Mouse (Mus musculus) adrenal gland, adult 8-10 months (tissue): ENCODE data around the gene Mrpl55. TPM values are rescaled to one million over a fixed set of nuclear protein-coding genes. Genes with fewer than 3 reads are reported as not detected.
A peak's percentile ranks its signal among the peaks of the same experiment; 100 is the strongest.
"Not testable (repeated sequence)": the region's sequence is repeated elsewhere in the genome, so short reads cannot be mapped to it uniquely, and the experiment has no call there.

Experiments used
- DNase-seq: peaks from one replicate; pipeline ENCODE4 v3.0.0; 2022
- total RNA-seq, 4 experiments: library from RNA; stranded (reverse); gene quantifications; 2 replicates each; pipeline ENCODE4 v1.2.4; 2022

The Mrpl55 gene
- total RNA-seq, 4 experiments from 2014 or later = 46.0 to 53.6 (median 47.1) TPM

- DNase-seq = no peak
Measured at GRCm38 (mm10) chr11:59192059-59192386, 10.3 kb upstream of the Mrpl55 start, which contains the start of gene Guk1. TSS of gene Guk1 (minus strand) at chr11:59192212.

- no peak for DNase-seq
Measured at GRCm38 (mm10) chr11:59196230-59196629, 6.1 kb upstream of the Mrpl55 start.

- no peak for DNase-seq
Measured at GRCm38 (mm10) chr11:59201216-59202002, 877 bp upstream of the Mrpl55 start.

GRCm38 (mm10) chr11:59208153-59208831, 6.0 kb downstream of the Mrpl55 start, which contains the start of gene 2310033P09Rik:
TSS of gene 2310033P09Rik (plus strand) at chr11:59208321.
- peak; percentile 93 for DNase-seq

GRCm38 (mm10) chr11:59209003-59209441, 6.7 kb downstream of the Mrpl55 start:
- peak; percentile 81 for DNase-seq

- no peak for DNase-seq
Measured at GRCm38 (mm10) chr11:59209580-59209979, 7.3 kb downstream of the Mrpl55 start.

- DNase-seq = no peak
Measured at GRCm38 (mm10) chr11:59210020-59210419, 7.7 kb downstream of the Mrpl55 start.

GRCm38 (mm10) chr11:59211561-59211960, 9.3 kb downstream of the Mrpl55 start:
- not testable (repeated sequence) for DNase-seq

GRCm38 (mm10) chr11:59212320-59212719, 10.0 kb downstream of the Mrpl55 start:
- DNase-seq = not testable (repeated sequence)

- no peak for DNase-seq
Measured at GRCm38 (mm10) chr11:59212892-59213494, 10.7 kb downstream of the Mrpl55 start.

GRCm38 (mm10) chr11:59216955-59217354, 14.7 kb downstream of the Mrpl55 start:
- DNase-seq = no peak

GRCm38 (mm10) chr11:59218389-59218998, 16.2 kb downstream of the Mrpl55 start:
- DNase-seq = no peak

GRCm38 (mm10) chr11:59219064-59219463, 16.8 kb downstream of the Mrpl55 start:
- DNase-seq = no peak

GRCm38 (mm10) chr11:59221604-59222003, 19.3 kb downstream of the Mrpl55 start:
- DNase-seq = no peak

- DNase-seq = no peak
Measured at GRCm38 (mm10) chr11:59222306-59222705, 20.0 kb downstream of the Mrpl55 start.

GRCm38 (mm10) chr11:59224025-59224424, 21.7 kb downstream of the Mrpl55 start:
- no peak for DNase-seq

GRCm38 (mm10) chr11:59224470-59224869, 22.2 kb downstream of the Mrpl55 start:
- DNase-seq = no peak

GRCm38 (mm10) chr11:59225167-59225566, 22.9 kb downstream of the Mrpl55 start:
- no peak for DNase-seq

GRCm38 (mm10) chr11:59226251-59226650, 24.0 kb downstream of the Mrpl55 start:
- no peak for DNase-seq

GRCm38 (mm10) chr11:59226787-59227603, 24.7 kb downstream of the Mrpl55 start:
- no peak for DNase-seq

- no peak for DNase-seq
Measured at GRCm38 (mm10) chr11:59227604-59228121, 25.4 kb downstream of the Mrpl55 start.
